Mouse (Mus musculus) liver, embryonic 14.5 days (tissue): Measurements from ENCODE around the gene Vwc2.

Experiments used
- CTCF ChIP-seq: IDR thresholded peaks from 2 replicates; pipeline ENCODE4 v1.5.1; 2016; ENCODE audit warnings: antibody characterized with exemption, low read depth, control low read depth
- EP300 ChIP-seq: IDR thresholded peaks from 2 replicates; pipeline ENCODE4 v1.6.1; 2016; ENCODE audit warnings: antibody characterized with exemption, low read depth

DNA sequence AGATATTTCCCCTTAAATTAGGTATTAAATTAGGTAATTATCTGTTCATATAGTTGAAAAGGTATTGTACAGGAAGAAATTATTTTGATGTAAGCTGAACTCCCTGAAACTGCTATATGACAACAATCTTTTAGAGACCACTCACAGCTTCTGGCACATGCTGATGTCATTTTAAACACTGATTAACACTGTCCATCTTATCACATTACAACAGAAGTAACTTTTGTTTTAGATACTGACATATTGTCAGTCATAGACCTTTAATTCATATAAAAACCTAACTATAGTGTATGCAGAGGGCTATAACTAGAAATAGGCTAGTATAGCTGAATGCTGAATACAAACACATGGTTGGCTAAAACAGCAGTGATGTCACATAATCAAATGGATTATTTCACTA is 166.1 kb downstream of the Vwc2 start:
- TF ChIP-seq CTCF (no peak), EP300 (no peak)
